Mouse (Mus musculus) liver, embryonic 14 days (tissue): ENCODE results near the gene Mapk8ip3. TPM values are rescaled to one million over a fixed set of nuclear protein-coding genes. Genes with fewer than 3 reads are reported as not detected.

Experiments used
- polyA plus RNA-seq: library from polyadenylated mRNA; depleted of rRNA; stranded (reverse); fragments of >200 nt; gene quantifications from 2 replicates; pipeline ENCODE4 v1.2.3, GENCODE M21; 2012; rRNA removed

The Mapk8ip3 gene
- 29.7 and 32.2 TPM in 2 replicates for polyA plus RNA-seq

GRCm38 (mm10) chr17:24936259-24937237, at the start of gene Mapk8ip3:
TSS of gene Mapk8ip3 (minus strand) at chr17:24936977.

GRCm38 (mm10) chr17:24960135-24960851, 23.5 kb upstream of the Mapk8ip3 start, which contains the start of gene Jpt2:
TSS of gene Jpt2 (minus strand) at chr17:24960689.

GRCm38 (mm10) chr17:24896241-24896992, 40.4 kb downstream of the Mapk8ip3 start, which contains the start of gene Nme3:
TSS of gene Nme3 (plus strand) at chr17:24896500.

DNA sequence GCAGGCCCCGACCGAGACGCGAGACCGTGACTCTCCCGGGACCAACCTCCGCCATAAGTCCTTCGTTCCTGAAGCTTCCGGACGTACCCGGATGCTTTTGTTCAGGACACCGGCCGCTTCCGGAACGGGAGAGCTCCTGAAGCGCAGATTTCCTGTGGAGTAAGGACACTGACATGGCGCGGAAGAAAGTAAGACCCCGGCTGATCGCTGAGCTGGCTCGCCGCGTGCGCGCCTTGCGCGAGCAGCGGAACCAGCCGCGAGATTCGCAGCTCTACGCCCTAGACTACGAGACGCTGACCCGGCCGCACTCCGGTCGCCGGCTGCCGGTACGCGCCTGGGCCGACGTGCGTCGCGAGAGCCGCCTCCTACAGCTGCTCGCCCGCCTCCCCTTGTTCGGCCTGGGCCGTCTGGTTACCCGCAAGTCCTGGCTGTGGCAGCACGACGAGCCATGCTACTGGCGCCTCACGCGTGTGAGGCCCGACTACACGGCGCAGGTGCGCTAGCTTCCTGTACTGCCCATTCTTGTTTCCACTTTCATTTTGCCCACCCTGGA, 41.7 kb downstream of the Mapk8ip3 start, which contains the start of the genes Eme2 and Mrps34:
Gene Eme2 (minus strand): TSS at position 93 of the 553 bp plus-strand sequence.
Gene Mrps34 (plus strand): TSS at position 122 of the 553 bp plus-strand sequence.

DNA sequence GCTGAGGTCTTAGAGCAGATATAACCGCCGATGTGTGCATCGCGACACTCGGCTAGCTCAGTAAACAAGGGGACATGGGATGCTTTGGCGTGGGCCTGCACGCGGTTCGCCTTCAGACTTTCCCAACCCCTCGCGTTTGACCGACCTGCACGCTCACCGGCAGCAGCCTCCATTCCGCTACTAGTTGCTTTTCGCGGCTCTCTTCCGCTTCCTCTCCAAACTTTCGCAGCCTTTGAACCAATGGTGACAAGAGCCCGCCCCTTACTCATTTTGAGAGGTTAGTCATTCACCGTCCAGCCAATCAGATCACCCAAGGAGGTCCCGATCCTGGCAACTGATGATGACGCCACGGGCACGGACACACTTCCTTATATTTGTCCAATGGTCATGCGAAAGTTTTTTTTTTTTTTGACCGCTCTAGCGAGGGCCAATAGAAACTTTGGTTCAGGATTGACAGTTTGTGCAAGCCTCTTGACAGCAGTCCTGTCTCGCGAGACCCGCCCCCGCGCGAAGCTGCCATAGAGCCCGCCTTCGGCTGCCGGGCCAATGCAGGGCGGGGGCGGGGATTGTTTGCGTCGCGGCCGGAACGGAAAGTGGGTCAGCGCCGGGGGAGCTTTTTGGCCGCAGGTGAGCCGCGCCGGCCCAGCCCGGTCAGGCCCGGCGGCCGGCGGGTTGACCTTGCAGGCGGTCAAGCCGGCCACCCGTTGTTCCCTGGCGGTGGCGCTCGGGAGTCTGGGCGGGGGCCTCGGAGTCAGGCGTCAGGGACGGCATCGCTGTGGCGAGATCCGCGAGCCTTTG, 50.4 kb downstream of the Mapk8ip3 start, which contains the start of the genes Nubp2 and Spsb3:
Gene Nubp2 (minus strand): TSS at position 216 of the 798 bp plus-strand sequence.
Gene Spsb3 (plus strand): TSS at position 510 of the 798 bp plus-strand sequence.

GRCm38 (mm10) chr17:24865776-24866175, 71.0 kb downstream of the Mapk8ip3 start, which contains the start of gene Igfals:
TSS of gene Igfals (plus strand) at chr17:24865997.

DNA sequence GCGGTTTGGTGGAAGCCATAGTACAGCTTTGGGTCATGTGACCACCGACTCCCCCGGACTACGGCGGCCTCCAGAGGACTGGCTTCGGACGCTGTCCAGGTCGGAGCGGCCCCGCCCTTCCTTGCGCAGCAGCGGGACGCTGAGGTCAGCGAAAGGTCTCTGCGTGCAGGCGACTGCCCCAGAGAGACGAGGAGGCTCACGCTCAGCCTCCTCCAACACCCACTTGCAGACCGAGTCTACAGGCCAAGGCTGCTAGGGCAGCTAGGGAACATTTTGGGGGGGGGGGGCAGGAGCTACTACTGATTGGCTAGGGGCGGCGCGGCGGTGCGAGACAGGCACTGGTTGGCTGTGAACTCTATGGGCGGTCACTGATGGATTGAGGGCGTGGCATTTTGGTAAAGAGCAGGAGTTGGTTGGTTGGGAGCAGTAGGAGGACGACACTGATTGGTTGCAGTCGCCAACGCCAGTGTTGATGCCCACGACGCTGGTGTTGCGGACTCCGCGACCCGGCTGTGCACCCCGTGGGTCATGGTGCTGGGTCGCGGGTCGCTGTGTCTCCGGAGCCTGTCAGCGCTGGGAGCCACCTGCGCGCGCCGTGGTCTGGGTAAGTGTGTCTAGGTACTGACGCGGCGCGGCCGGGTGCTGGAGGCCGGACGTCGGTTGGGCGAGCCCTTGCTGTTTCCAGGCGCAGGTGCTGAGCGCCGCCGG, 86.6 kb downstream of the Mapk8ip3 start, which contains the start of gene Fahd1:
Gene Fahd1 (minus strand): TSS at position 300 of the 708 bp plus-strand sequence.

Other genes starting within 250 kb of the Mapk8ip3 start
- 0.05 and 0.06 TPM in 2 replicates for gene Syngr3, start 247.0 kb downstream of the Mapk8ip3 start, polyA plus RNA-seq
- gene Gfer, start 240.8 kb downstream of the Mapk8ip3 start, polyA plus RNA-seq: 18.1 and 19.5 TPM in 2 replicates
- gene Noxo1, start 240.7 kb downstream of the Mapk8ip3 start, polyA plus RNA-seq: 0.66 and 0.81 TPM in 2 replicates
- gene Tbl3, start 229.3 kb downstream of the Mapk8ip3 start, polyA plus RNA-seq: 24.4 and 29.3 TPM in 2 replicates
- gene Rnf151, start 218.9 kb downstream of the Mapk8ip3 start, polyA plus RNA-seq: 0.32 and 0.33 TPM in 2 replicates
- gene Rps2, start 218.9 kb downstream of the Mapk8ip3 start, polyA plus RNA-seq: 2,079 and 2,282 TPM in 2 replicates
- gene Ndufb10, start 212.5 kb downstream of the Mapk8ip3 start, polyA plus RNA-seq: 166 and 170 TPM in 2 replicates
- not detected in 2 replicates for gene Rpl3l, start 209.2 kb downstream of the Mapk8ip3 start, polyA plus RNA-seq
- gene Msrb1, start 200.3 kb downstream of the Mapk8ip3 start, polyA plus RNA-seq: 20.9 and 25.8 TPM in 2 replicates
- not detected in 2 replicates for gene Hs3st6, start 184.0 kb downstream of the Mapk8ip3 start, polyA plus RNA-seq
- gene Meiob, start 132.7 kb downstream of the Mapk8ip3 start, polyA plus RNA-seq: 0.71 and 0.81 TPM in 2 replicates
- gene Hagh, start 96.8 kb downstream of the Mapk8ip3 start, polyA plus RNA-seq: 56.3 and 67.1 TPM in 2 replicates
- 21.3 and 22.2 TPM in 2 replicates for gene Fahd1, start 86.6 kb downstream of the Mapk8ip3 start, polyA plus RNA-seq
- 3.2 and 3.9 TPM in 2 replicates for gene Igfals, start 71.0 kb downstream of the Mapk8ip3 start, polyA plus RNA-seq
- gene Nubp2, start 50.6 kb downstream of the Mapk8ip3 start, polyA plus RNA-seq: 23.3 and 35.0 TPM in 2 replicates
- 22.9 and 27.5 TPM in 2 replicates for gene Spsb3, start 50.3 kb downstream of the Mapk8ip3 start, polyA plus RNA-seq
- 7.7 and 8.7 TPM in 2 replicates for gene Eme2, start 41.9 kb downstream of the Mapk8ip3 start, polyA plus RNA-seq
- 44.0 and 47.7 TPM in 2 replicates for gene Mrps34, start 41.9 kb downstream of the Mapk8ip3 start, polyA plus RNA-seq
- 47.2 and 54.4 TPM in 2 replicates for gene Nme3, start 40.5 kb downstream of the Mapk8ip3 start, polyA plus RNA-seq
- gene Jpt2, start 23.7 kb upstream of the Mapk8ip3 start, polyA plus RNA-seq: 23.3 and 28.1 TPM in 2 replicates
- 7.1 and 8.3 TPM in 2 replicates for gene Cramp1l, start 78.8 kb upstream of the Mapk8ip3 start, polyA plus RNA-seq
- 54.0 and 61.2 TPM in 2 replicates for gene Ift140, start 79.1 kb upstream of the Mapk8ip3 start, polyA plus RNA-seq
- 2.4 and 3.1 TPM in 2 replicates for gene Tmem204, start 146.6 kb upstream of the Mapk8ip3 start, polyA plus RNA-seq
- gene Telo2, start 179.0 kb upstream of the Mapk8ip3 start, polyA plus RNA-seq: 7.4 and 8.8 TPM in 2 replicates
- 0.02 TPM in 1 of 2 replicates, not detected in the other for gene Ptx4, start 183.8 kb upstream of the Mapk8ip3 start, polyA plus RNA-seq
- gene Clcn7, start 196.4 kb upstream of the Mapk8ip3 start, polyA plus RNA-seq: 6.7 and 8.2 TPM in 2 replicates
- gene Ccdc154, start 225.5 kb upstream of the Mapk8ip3 start, polyA plus RNA-seq: 0.02 and 0.03 TPM in 2 replicates
- not detected in 2 replicates for gene Gm38655, start 238.5 kb upstream of the Mapk8ip3 start, polyA plus RNA-seq
- 13.3 and 13.8 TPM in 2 replicates for gene BC003965, start 247.6 kb upstream of the Mapk8ip3 start, polyA plus RNA-seq